Mouse (Mus musculus): Measurements from ENCODE around the gene Gm49318. TPM values are rescaled to one million over a fixed set of nuclear protein-coding genes. Genes with fewer than 3 reads are reported as not detected.
A peak's percentile ranks its signal among the peaks of the same experiment; 100 is the strongest.

Gm49318 gene
- polyA plus RNA-seq, 1 experiment from 2014 or later = not detected

GRCm38 (mm10) chr9:22098993-22099696 is 28.1 kb upstream of the Gm49318 start, which contains the start of gene Cnn1:
TSS of gene Cnn1 (plus strand) at chr9:22099216.
- peak within 1 kb of the TSS; percentile 53 for H3K9ac ChIP-seq (ENCODE audit: low read depth, low read length)
- peak; percentile 52 for ATAC-seq
- H3K9me3 ChIP-seq (ENCODE audit: control insufficient read depth, low read length) = no peaks in the 10 kb centered on the region
- H3K4me1 ChIP-seq (ENCODE audit: control insufficient read depth, insufficient read depth, low read length) = peaks cover 6% of the 10 kb centered on the region; the same call in 1 of the 2 replicates
- H3K4me2 ChIP-seq (ENCODE audit: low read depth, low read length) = peak within 1 kb of the TSS; percentile 19
- peak within 1 kb of the TSS; percentile 31 for H3K4me3 ChIP-seq (ENCODE audit: low read length)
- H3K27me3 ChIP-seq (replicated peaks; ENCODE audit: control insufficient read depth, insufficient read depth, low read length) = peaks cover 16% of the 10 kb centered on the region
- peak within 1 kb of the TSS; percentile 69 for H3K27ac ChIP-seq (ENCODE audit: low read length)
- H3K36me3 ChIP-seq (ENCODE audit: control insufficient read depth, insufficient read depth, low read length) = no peaks in the 10 kb centered on the region
- 6% methylated on average over 14 of the region's 14 CpGs for WGBS

- Histone ChIP-seq H3K36me3 (ENCODE audit: control insufficient read depth, insufficient read depth, low read length) (no peaks in the 10 kb centered on the region), H3K4me3 (ENCODE audit: low read length) (peak overlapping the region; percentile 41), H3K4me2 (ENCODE audit: low read depth, low read length) (peak overlapping the region; percentile 80), H3K27ac (ENCODE audit: low read length) (0 out of 2 replicates have a peak overlapping the region, but pooled peaks have one; percentile 14), H3K4me1 (ENCODE audit: control insufficient read depth, insufficient read depth, low read length) (peaks cover 6% of the 10 kb centered on the region; the same call in 1 of the 2 replicates), H3K9me3 (ENCODE audit: control insufficient read depth, low read length) (no peaks in the 10 kb centered on the region), H3K27me3 (replicated peaks; ENCODE audit: control insufficient read depth, insufficient read depth, low read length) (peaks cover 11% of the 10 kb centered on the region), H3K9ac (ENCODE audit: low read depth, low read length) (peak overlapping the region; percentile 71)
- ATAC-seq = peak; percentile 80
- 2% methylated on average over 24 of the region's 24 CpGs for WGBS
These were observed 24.8 kb upstream of the Gm49318 start for GRCm38 (mm10) chr9:22095854-22096307.

- H3K4me2 ChIP-seq (ENCODE audit: low read depth, low read length) = no peak overlapping the region
- H3K9me3 ChIP-seq (ENCODE audit: control insufficient read depth, low read length) = no peaks in the 10 kb centered on the region
- H3K9ac ChIP-seq (ENCODE audit: low read depth, low read length) = no peak overlapping the region
- ATAC-seq = no peak
- H3K27ac ChIP-seq (ENCODE audit: low read length) = no peak overlapping the region
- H3K4me3 ChIP-seq (ENCODE audit: low read length) = no peak overlapping the region
- no peaks in the 10 kb centered on the region for H3K36me3 ChIP-seq (ENCODE audit: control insufficient read depth, insufficient read depth, low read length)
- H3K4me1 ChIP-seq (ENCODE audit: control insufficient read depth, insufficient read depth, low read length) = 0 out of 2 replicates have a peak, but pooled peaks cover 3% of the 10 kb centered on the region
- no peaks in the 10 kb centered on the region for H3K27me3 ChIP-seq (replicated peaks; ENCODE audit: control insufficient read depth, insufficient read depth, low read length)
- 84% methylated on average over 6 of the region's 6 CpGs for WGBS
These were observed 21.7 kb upstream of the Gm49318 start for GRCm38 (mm10) chr9:22092746-22093145.

- no peak for ATAC-seq
- H3K27ac ChIP-seq (ENCODE audit: low read length) = no peak overlapping the region
These were observed 18.9 kb upstream of the Gm49318 start for GRCm38 (mm10) chr9:22089986-22090385.

GRCm38 (mm10) chr9:22089281-22089680 is 18.2 kb upstream of the Gm49318 start:
- Histone ChIP-seq H3K27me3 (replicated peaks; ENCODE audit: control insufficient read depth, insufficient read depth, low read length) (no peaks in the 10 kb centered on the region), H3K4me1 (ENCODE audit: control insufficient read depth, insufficient read depth, low read length) (peaks cover 4% of the 10 kb centered on the region; the same call in 1 of the 2 replicates), H3K4me2 (ENCODE audit: low read depth, low read length) (no peak overlapping the region), H3K36me3 (ENCODE audit: control insufficient read depth, insufficient read depth, low read length) (no peaks in the 10 kb centered on the region), H3K9ac (ENCODE audit: low read depth, low read length) (no peak overlapping the region), H3K4me3 (ENCODE audit: low read length) (no peak overlapping the region), H3K27ac (ENCODE audit: low read length) (no peak overlapping the region), H3K9me3 (ENCODE audit: control insufficient read depth, low read length) (no peaks in the 10 kb centered on the region)
- WGBS = 96% methylated on average over 7 of the region's 7 CpGs
- no peak for ATAC-seq

More at GRCm38 (mm10) chr9:22089986-22090385, 18.9 kb upstream of the Gm49318 start:
- Histone ChIP-seq H3K9ac (ENCODE audit: low read depth, low read length) (no peak overlapping the region), H3K4me3 (ENCODE audit: low read length) (no peak overlapping the region), H3K36me3 (ENCODE audit: control insufficient read depth, insufficient read depth, low read length) (no peaks in the 10 kb centered on the region), H3K4me1 (ENCODE audit: control insufficient read depth, insufficient read depth, low read length) (no peaks in the 10 kb centered on the region), H3K4me2 (ENCODE audit: low read depth, low read length) (no peak overlapping the region), H3K9me3 (ENCODE audit: control insufficient read depth, low read length) (no peaks in the 10 kb centered on the region), H3K27me3 (replicated peaks; ENCODE audit: control insufficient read depth, insufficient read depth, low read length) (no peaks in the 10 kb centered on the region)
- WGBS = 87% methylated on average over 7 of the region's 7 CpGs

- H3K9ac ChIP-seq (ENCODE audit: low read depth, low read length) = no peak overlapping the region
- no peak for ATAC-seq
- no peak overlapping the region for H3K27ac ChIP-seq (ENCODE audit: low read length)
- H3K9me3 ChIP-seq (ENCODE audit: control insufficient read depth, low read length) = no peaks in the 10 kb centered on the region
- no peaks in the 10 kb centered on the region for H3K36me3 ChIP-seq (ENCODE audit: control insufficient read depth, insufficient read depth, low read length)
- H3K27me3 ChIP-seq (replicated peaks; ENCODE audit: control insufficient read depth, insufficient read depth, low read length) = no peaks in the 10 kb centered on the region
- H3K4me3 ChIP-seq (ENCODE audit: low read length) = no peak overlapping the region
- peaks cover 4% of the 10 kb centered on the region; the same call in 1 of the 2 replicates for H3K4me1 ChIP-seq (ENCODE audit: control insufficient read depth, insufficient read depth, low read length)
- no peak overlapping the region for H3K4me2 ChIP-seq (ENCODE audit: low read depth, low read length)
- 89% methylated on average over 2 of the region's 2 CpGs for WGBS
These were observed 16.1 kb upstream of the Gm49318 start for GRCm38 (mm10) chr9:22087034-22087618.

GRCm38 (mm10) chr9:22086012-22086411 is 15.0 kb upstream of the Gm49318 start:
- H3K36me3 ChIP-seq (ENCODE audit: control insufficient read depth, insufficient read depth, low read length) = no peaks in the 10 kb centered on the region
- H3K9me3 ChIP-seq (ENCODE audit: control insufficient read depth, low read length) = no peaks in the 10 kb centered on the region
- no peak for ATAC-seq
- peaks cover 4% of the 10 kb centered on the region; the same call in 1 of the 2 replicates for H3K4me1 ChIP-seq (ENCODE audit: control insufficient read depth, insufficient read depth, low read length)
- peak overlapping the region; percentile 65 for H3K9ac ChIP-seq (ENCODE audit: low read depth, low read length)
- H3K27me3 ChIP-seq (replicated peaks; ENCODE audit: control insufficient read depth, insufficient read depth, low read length) = no peaks in the 10 kb centered on the region
- H3K27ac ChIP-seq (ENCODE audit: low read length) = peak overlapping the region; percentile 87; the same call in 1 of the 2 replicates
- 57% methylated on average over 6 of the region's 6 CpGs for WGBS
- H3K4me3 ChIP-seq (ENCODE audit: low read length) = peak overlapping the region; percentile 58
- peak overlapping the region; percentile 80 for H3K4me2 ChIP-seq (ENCODE audit: low read depth, low read length)

- peak within 1 kb of the TSS; percentile 80 for H3K4me2 ChIP-seq (ENCODE audit: low read depth, low read length)
- WGBS = under 1% methylated on average over 48 of the region's 48 CpGs
- peak within 1 kb of the TSS; percentile 87 for H3K27ac ChIP-seq (ENCODE audit: low read length)
- H3K4me3 ChIP-seq (ENCODE audit: low read length) = peak within 1 kb of the TSS; percentile 58
- ATAC-seq = peak; percentile 99
- H3K27me3 ChIP-seq (replicated peaks; ENCODE audit: control insufficient read depth, insufficient read depth, low read length) = no peaks in the 10 kb centered on the region
- no peaks in the 10 kb centered on the region for H3K9me3 ChIP-seq (ENCODE audit: control insufficient read depth, low read length)
- H3K36me3 ChIP-seq (ENCODE audit: control insufficient read depth, insufficient read depth, low read length) = no peaks in the 10 kb centered on the region
- H3K4me1 ChIP-seq (ENCODE audit: control insufficient read depth, insufficient read depth, low read length) = peaks cover 4% of the 10 kb centered on the region; the same call in 1 of the 2 replicates
- peak within 1 kb of the TSS; percentile 65 for H3K9ac ChIP-seq (ENCODE audit: low read depth, low read length)
These were observed 14.2 kb upstream of the Gm49318 start, which contains the start of gene Ecsit for GRCm38 (mm10) chr9:22085022-22085834. TSS of gene Ecsit (minus strand) at chr9:22085438.

GRCm38 (mm10) chr9:22084667-22085021 is 13.6 kb upstream of the Gm49318 start:
- Histone ChIP-seq H3K36me3 (ENCODE audit: control insufficient read depth, insufficient read depth, low read length) (no peaks in the 10 kb centered on the region), H3K9me3 (ENCODE audit: control insufficient read depth, low read length) (no peaks in the 10 kb centered on the region), H3K27ac (ENCODE audit: low read length) (0 out of 2 replicates have a peak overlapping the region, but pooled peaks have one; percentile 87), H3K27me3 (replicated peaks; ENCODE audit: control insufficient read depth, insufficient read depth, low read length) (no peaks in the 10 kb centered on the region), H3K9ac (ENCODE audit: low read depth, low read length) (peak overlapping the region; percentile 65), H3K4me2 (ENCODE audit: low read depth, low read length) (peak overlapping the region; percentile 80), H3K4me3 (ENCODE audit: low read length) (peak overlapping the region; percentile 58), H3K4me1 (ENCODE audit: control insufficient read depth, insufficient read depth, low read length) (peaks cover 4% of the 10 kb centered on the region; the same call in 1 of the 2 replicates)
- no peak for ATAC-seq
- WGBS = 33% methylated on average over 4 of the region's 4 CpGs
